Mouse (Mus musculus) CH12.LX (cell line): ENCODE data around the gene Bhlhe40.

ENCODE experiments used
- BHLHE40 ChIP-seq: IDR thresholded peaks from 2 replicates; pipeline ENCODE4 v1.6.1; 2011; ENCODE audit warnings: mild to moderate bottlenecking, low read depth, low read length, improper control_type of control experiment
- CTCF ChIP-seq, 2 experiments: IDR thresholded peaks in 1 of 2; conservative IDR thresholded peaks in 1 of 2; 2 replicates each; pipeline ENCODE4 v1.5.1; 2011 to 2012; ENCODE audit warnings: low read depth in 2 of 2, low read length in 2 of 2, improper control_type of control experiment in 1 of 2, inconsistent platforms in 1 of 2, mild to moderate bottlenecking in 1 of 2, moderate library complexity in 1 of 2
- E2F4 ChIP-seq: IDR thresholded peaks from 2 replicates; pipeline ENCODE4 v1.6.1; 2011; ENCODE audit warnings: low read depth, low read length, improper control_type of control experiment; ENCODE audit not compliant: insufficient replicate concordance
- EP300 ChIP-seq: IDR thresholded peaks from 2 replicates; pipeline ENCODE4 v1.6.1; 2011; ENCODE audit warnings: low read length, improper control_type of control experiment
- MAZ ChIP-seq: IDR thresholded peaks from 2 replicates; pipeline ENCODE4 v1.6.1; 2012; ENCODE audit warnings: low read depth, mild to moderate bottlenecking, inconsistent platforms, low read length, improper control_type of control experiment, moderate library complexity
- MXI1 ChIP-seq: IDR thresholded peaks from 2 replicates; pipeline ENCODE4 v1.6.1; 2011; ENCODE audit warnings: mild to moderate bottlenecking, low read depth, low read length, improper control_type of control experiment
- POLR2A ChIP-seq: IDR thresholded peaks from 2 replicates; pipeline ENCODE4 v1.6.1; 2011; ENCODE audit warnings: low read depth, mild to moderate bottlenecking, improper control_type of control experiment, low read length
- SIN3A ChIP-seq: IDR thresholded peaks from 2 replicates; pipeline ENCODE4 v1.6.1; 2012; ENCODE audit warnings: low read length, improper control_type of control experiment, inconsistent platforms
- TCF12 ChIP-seq: IDR thresholded peaks from 2 replicates; pipeline ENCODE4 v1.6.1; 2014; ENCODE audit warnings: low read depth, mild to moderate bottlenecking, inconsistent platforms, low read length, improper control_type of control experiment
- USF1 ChIP-seq: IDR thresholded peaks from 2 replicates; pipeline ENCODE4 v1.6.1; 2014; ENCODE audit warnings: low read depth, mild to moderate bottlenecking, inconsistent platforms, low read length, improper control_type of control experiment
- USF2 ChIP-seq: conservative IDR thresholded peaks from 2 replicates; pipeline ENCODE4 v1.6.1; 2011; ENCODE audit warnings: low read depth, low read length, improper control_type of control experiment
- ZKSCAN1 ChIP-seq: IDR thresholded peaks from 2 replicates; pipeline ENCODE4 v1.6.1; 2012; ENCODE audit warnings: low read depth, inconsistent platforms, low read length, improper control_type of control experiment, borderline replicate concordance
- ZMIZ1 ChIP-seq: IDR thresholded peaks from 2 replicates; pipeline ENCODE4 v1.6.1; 2012; ENCODE audit warnings: low read depth, mild to moderate bottlenecking, inconsistent platforms, low read length, improper control_type of control experiment

GRCm38 (mm10) chr6:108677697-108678096 lies 17.3 kb downstream of the Bhlhe40 start:
- no peak for TF ChIP-seq MXI1
- TF ChIP-seq CTCF (conservative IDR thresholded peaks at IDR 0.05 in 1 of 2, IDR thresholded peaks at IDR 0.05 in 1 of 2; ENCODE audit: low read depth in 2 of 2, low read length in 2 of 2) = no peak
- TF ChIP-seq POLR2A = no peak
- no peak for TF ChIP-seq ZMIZ1
- no peak for TF ChIP-seq EP300
- TF ChIP-seq BHLHE40 = no peak
- no peak for TF ChIP-seq USF1
- TF ChIP-seq ZKSCAN1 = no peak
- no peak for TF ChIP-seq USF2
- TF ChIP-seq TCF12 = no peak
- no peak for TF ChIP-seq SIN3A
- no peak for TF ChIP-seq MAZ
- TF ChIP-seq E2F4 = no peak
